Mouse (Mus musculus) inflammation-experienced regulatory T-cells, adult 6 months (primary cell): Measurements from ENCODE around the gene Nabp2. TPM values are rescaled to one million over a fixed set of nuclear protein-coding genes. Genes with fewer than 3 reads are reported as not detected.

Source experiments
- polyA plus RNA-seq, 3 experiments: library from polyadenylated mRNA; unstranded; fragments of 100-300 nt; shearing (Covaris generic); gene quantifications; one replicate each; pipeline ENCODE4 v1.2.1; 2017

The Nabp2 gene
- polyA plus RNA-seq, 3 experiments from 2014 or later, result 68.8 to 87.0 (median 73.8) TPM

Other genes with a start within 250 kb of the Nabp2 start
- 10 to 100 TPM; 24.7 to 29.4 (median 27.8) TPM for gene Rbms2, start 231.2 kb downstream of the Nabp2 start, polyA plus RNA-seq
- under 1 TPM in 2 of 3 experiments, not detected in 1; 0.28 to 0.58 TPM for gene Gls2, start 217.0 kb downstream of the Nabp2 start, polyA plus RNA-seq
- 10 to 100 TPM in 2 of 3 experiments, 1 to 10 TPM in 1; 7.1 to 13.6 (median 13.5) TPM for gene Spryd4, start 199.7 kb downstream of the Nabp2 start, polyA plus RNA-seq
- gene Mip, start 185.7 kb downstream of the Nabp2 start, polyA plus RNA-seq, result not detected
- 10 to 100 TPM; 23.2 to 45.9 (median 27.2) TPM for gene Timeless, start 179.4 kb downstream of the Nabp2 start, polyA plus RNA-seq
- gene Apon, start 157.4 kb downstream of the Nabp2 start, polyA plus RNA-seq, result under 1 TPM in 1 of 3 experiments, not detected in 2; 0.34 TPM
- gene Apof, start 142.8 kb downstream of the Nabp2 start, polyA plus RNA-seq, result not detected
- gene Stat2, start 140.9 kb downstream of the Nabp2 start, polyA plus RNA-seq, result 10 to 100 TPM; 46.5 to 69.6 (median 52.5) TPM
- not detected for gene Il23a, start 112.7 kb downstream of the Nabp2 start, polyA plus RNA-seq
- 10 to 100 TPM; 17.4 to 36.9 (median 27.5) TPM for gene Pan2, start 108.2 kb downstream of the Nabp2 start, polyA plus RNA-seq
- 100 to 1,000 TPM; 101 to 106 (median 102) TPM for gene Cnpy2, start 89.0 kb downstream of the Nabp2 start, polyA plus RNA-seq
- gene Cs, start 73.8 kb downstream of the Nabp2 start, polyA plus RNA-seq, result 100 to 1,000 TPM; 138 to 155 (median 155) TPM
- 10 to 100 TPM; 12.8 to 19.9 (median 17.3) TPM for gene Coq10a, start 42.5 kb downstream of the Nabp2 start, polyA plus RNA-seq
- gene Ankrd52, start 34.4 kb downstream of the Nabp2 start, polyA plus RNA-seq, result 1 to 10 TPM; 1.7 to 6.7 (median 3.6) TPM
- not detected for gene Slc39a5, start 10.3 kb downstream of the Nabp2 start, polyA plus RNA-seq
- gene Rnf41, start 165 bp upstream of the Nabp2 start, polyA plus RNA-seq, result 10 to 100 TPM; 25.2 to 42.2 (median 37.9) TPM
- 10 to 100 TPM; 53.1 to 64.4 (median 57.2) TPM for gene Smarcc2, start 47.8 kb upstream of the Nabp2 start, polyA plus RNA-seq
- 1,000 to 10,000 TPM in 1 of 3 experiments, 100 to 1,000 TPM in 2; 949 to 1,454 (median 955) TPM for gene Myl6, start 82.7 kb upstream of the Nabp2 start, polyA plus RNA-seq
- gene Myl6b, start 87.2 kb upstream of the Nabp2 start, polyA plus RNA-seq, result 1 to 10 TPM; 2.7 to 4.6 (median 4.5) TPM
- 10 to 100 TPM; 68.4 to 89.7 (median 70.4) TPM for gene Esyt1, start 114.4 kb upstream of the Nabp2 start, polyA plus RNA-seq
- gene Zc3h10, start 136.3 kb upstream of the Nabp2 start, polyA plus RNA-seq, result 1 to 10 TPM; 5.6 to 9.2 (median 6.0) TPM
- gene Rpl41, start 137.8 kb upstream of the Nabp2 start, polyA plus RNA-seq, result 1,000 to 10,000 TPM; 5,582 to 7,160 (median 6,033) TPM
- 100 to 1,000 TPM; 110 to 145 (median 137) TPM for gene Pa2g4, start 154.5 kb upstream of the Nabp2 start, polyA plus RNA-seq
- 1 to 10 TPM; 2.6 to 9.3 (median 3.9) TPM for gene Erbb3, start 178.2 kb upstream of the Nabp2 start, polyA plus RNA-seq
- 1,000 to 10,000 TPM; 1,205 to 1,760 (median 1,564) TPM for gene Rps26, start 215.3 kb upstream of the Nabp2 start, polyA plus RNA-seq
- gene Ikzf4, start 234.5 kb upstream of the Nabp2 start, polyA plus RNA-seq, result 100 to 1,000 TPM in 2 of 3 experiments, 10 to 100 TPM in 1; 76.5 to 154 (median 110) TPM